Mouse (Mus musculus): Measurements from ENCODE around the gene Pdcd4. TPM values are rescaled to one million over a fixed set of nuclear protein-coding genes. Genes with fewer than 3 reads are reported as not detected.

Gene Pdcd4
- polyA plus RNA-seq, 1 experiment from 2014 or later: 62.0 TPM

DNA sequence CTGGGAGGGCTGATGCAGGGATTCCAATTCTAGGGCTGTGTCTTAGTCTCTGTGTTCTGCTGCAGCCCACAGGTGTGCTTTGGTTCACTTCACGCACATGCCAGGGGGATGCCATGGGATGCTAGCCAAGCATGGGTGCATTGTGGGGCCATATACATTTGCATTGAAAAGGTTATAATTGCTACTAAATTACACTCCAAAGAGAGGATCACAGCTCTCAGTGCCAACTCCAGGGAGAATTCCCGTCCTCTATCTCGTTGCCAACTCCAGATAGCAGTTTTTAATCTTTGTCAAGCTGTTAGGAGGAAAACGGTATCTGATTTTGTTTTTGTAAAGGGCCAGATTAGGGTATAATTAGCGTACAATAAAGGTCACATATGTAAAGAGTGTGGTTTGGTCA lies 36.2 kb upstream of the Pdcd4 start:
- Histone ChIP-seq H3K9me3 (ENCODE audit: control insufficient read depth, low read length) (no peaks in the 10 kb centered on the region), H3K4me3 (ENCODE audit: low read depth, low read length) (no peak overlapping the region), H3K9ac (ENCODE audit: low read length) (no peak overlapping the region), H3K36me3 (ENCODE audit: control insufficient read depth, insufficient read depth, low read length) (no peaks in the 10 kb centered on the region), H3K4me1 (ENCODE audit: control insufficient read depth, insufficient read depth, low read length) (peaks cover 7% of the 10 kb centered on the region), H3K4me2 (ENCODE audit: low read depth) (no peak overlapping the region), H3K27me3 (ENCODE audit: control insufficient read depth, insufficient read depth, low read length) (no peaks in the 10 kb centered on the region), H3K27ac (ENCODE audit: low read depth, low read length) (no peak overlapping the region)
- WGBS: 80% methylated on average over 5 of the region's 5 CpGs
- DNase-seq (ENCODE audit: low spot score) (no peak), ATAC-seq (ENCODE audit: insufficient read depth, low FRiP score, low TSS enrichment) (no peak)

DNA sequence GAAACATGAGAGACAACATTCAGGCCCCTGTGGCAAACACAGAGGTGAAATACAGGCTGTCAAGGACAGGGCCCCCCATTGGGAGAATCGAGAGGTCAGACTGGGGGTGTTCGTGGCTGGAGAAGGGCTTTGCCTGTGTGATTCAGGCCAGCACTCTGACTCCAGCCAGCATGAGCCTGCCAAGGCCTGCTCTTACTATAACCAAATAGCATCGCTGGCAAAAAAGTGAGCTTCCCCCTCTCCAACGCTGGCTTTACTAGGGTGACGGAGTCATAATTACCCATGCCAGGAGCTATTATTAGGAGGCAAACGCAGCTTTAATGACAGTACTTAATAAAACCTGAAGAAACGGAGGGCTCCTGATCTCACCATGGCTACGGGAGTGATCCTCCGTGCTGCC lies 35.2 kb upstream of the Pdcd4 start:
- H3K9me3 ChIP-seq (ENCODE audit: control insufficient read depth, low read length): no peaks in the 10 kb centered on the region
- no peaks in the 10 kb centered on the region for H3K36me3 ChIP-seq (ENCODE audit: control insufficient read depth, insufficient read depth, low read length)
- no peak overlapping the region for H3K4me2 ChIP-seq (ENCODE audit: low read depth)
- 67% methylated on average over 9 of the region's 9 CpGs for WGBS
- DNase-seq (ENCODE audit: low spot score): no peak
- ATAC-seq (ENCODE audit: insufficient read depth, low FRiP score, low TSS enrichment): no peak
- no peak overlapping the region for H3K9ac ChIP-seq (ENCODE audit: low read length)
- H3K27ac ChIP-seq (ENCODE audit: low read depth, low read length): no peak overlapping the region
- no peak overlapping the region for H3K4me3 ChIP-seq (ENCODE audit: low read depth, low read length)
- no peaks in the 10 kb centered on the region for H3K27me3 ChIP-seq (ENCODE audit: control insufficient read depth, insufficient read depth, low read length)
- peaks cover 7% of the 10 kb centered on the region for H3K4me1 ChIP-seq (ENCODE audit: control insufficient read depth, insufficient read depth, low read length)

DNA sequence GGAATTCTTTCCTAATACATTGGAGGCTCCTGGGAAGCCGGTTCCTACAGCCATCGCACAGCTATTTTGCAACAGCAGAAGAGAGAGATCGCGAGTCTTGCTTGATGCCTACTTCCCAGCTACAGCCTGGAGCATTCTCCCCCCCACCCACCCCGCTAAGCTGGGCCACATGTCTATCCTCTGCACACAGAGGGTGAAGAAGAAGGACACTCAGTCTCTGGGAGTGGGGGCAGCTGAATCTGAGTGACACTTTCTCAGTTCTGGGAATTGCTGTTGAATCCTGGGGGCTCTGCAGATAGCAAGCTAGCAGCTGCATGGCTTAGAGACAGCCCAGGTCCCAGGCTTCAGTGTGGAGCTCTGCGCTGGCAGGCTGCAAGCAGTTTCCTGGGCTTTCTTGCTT lies 34.1 kb upstream of the Pdcd4 start:
- H3K9me3 ChIP-seq (ENCODE audit: control insufficient read depth, low read length): no peaks in the 10 kb centered on the region
- peaks cover 2% of the 10 kb centered on the region; the same call in 1 of the 2 replicates for H3K4me1 ChIP-seq (ENCODE audit: control insufficient read depth, insufficient read depth, low read length)
- ATAC-seq (ENCODE audit: insufficient read depth, low FRiP score, low TSS enrichment) (no peak), DNase-seq (ENCODE audit: low spot score) (no peak)
- no peak overlapping the region for H3K27ac ChIP-seq (ENCODE audit: low read depth, low read length)
- H3K4me2 ChIP-seq (ENCODE audit: low read depth): no peak overlapping the region
- H3K9ac ChIP-seq (ENCODE audit: low read length): no peak overlapping the region
- 89% methylated on average over 6 of the region's 6 CpGs for WGBS
- H3K36me3 ChIP-seq (ENCODE audit: control insufficient read depth, insufficient read depth, low read length): no peaks in the 10 kb centered on the region
- H3K4me3 ChIP-seq (ENCODE audit: low read depth, low read length): no peak overlapping the region
- H3K27me3 ChIP-seq (ENCODE audit: control insufficient read depth, insufficient read depth, low read length): no peaks in the 10 kb centered on the region

DNA sequence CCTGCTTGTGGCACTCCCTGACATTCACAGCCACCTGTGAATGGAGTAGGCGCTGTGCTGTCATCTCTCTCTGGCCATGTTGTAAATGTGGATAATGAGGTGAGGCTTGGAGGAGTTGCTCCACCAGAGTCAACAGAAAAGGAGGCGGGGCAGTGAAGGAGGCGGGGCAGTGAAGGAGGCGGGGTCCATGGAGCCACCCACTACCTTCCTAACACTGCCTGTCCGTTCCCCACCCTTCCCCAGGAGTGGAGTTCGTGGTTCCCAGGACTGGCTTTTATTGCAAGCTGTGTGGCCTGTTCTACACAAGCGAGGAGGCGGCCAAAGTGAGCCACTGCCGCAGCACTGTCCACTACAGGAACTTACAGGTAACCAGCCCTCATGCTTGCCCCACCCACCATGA lies 32.9 kb upstream of the Pdcd4 start:
- no peaks in the 10 kb centered on the region for H3K36me3 ChIP-seq (ENCODE audit: control insufficient read depth, insufficient read depth, low read length)
- no peaks in the 10 kb centered on the region for H3K4me1 ChIP-seq (ENCODE audit: control insufficient read depth, insufficient read depth, low read length)
- no peak overlapping the region for H3K4me2 ChIP-seq (ENCODE audit: low read depth)
- DNase-seq (ENCODE audit: low spot score) (no peak), ATAC-seq (ENCODE audit: insufficient read depth, low FRiP score, low TSS enrichment) (no peak)
- H3K27me3 ChIP-seq (ENCODE audit: control insufficient read depth, insufficient read depth, low read length): no peaks in the 10 kb centered on the region
- H3K9ac ChIP-seq (ENCODE audit: low read length): no peak overlapping the region
- H3K9me3 ChIP-seq (ENCODE audit: control insufficient read depth, low read length): no peaks in the 10 kb centered on the region
- 18% methylated on average over 9 of the region's 9 CpGs for WGBS
- no peak overlapping the region for H3K4me3 ChIP-seq (ENCODE audit: low read depth, low read length)
- no peak overlapping the region for H3K27ac ChIP-seq (ENCODE audit: low read depth, low read length)

DNA sequence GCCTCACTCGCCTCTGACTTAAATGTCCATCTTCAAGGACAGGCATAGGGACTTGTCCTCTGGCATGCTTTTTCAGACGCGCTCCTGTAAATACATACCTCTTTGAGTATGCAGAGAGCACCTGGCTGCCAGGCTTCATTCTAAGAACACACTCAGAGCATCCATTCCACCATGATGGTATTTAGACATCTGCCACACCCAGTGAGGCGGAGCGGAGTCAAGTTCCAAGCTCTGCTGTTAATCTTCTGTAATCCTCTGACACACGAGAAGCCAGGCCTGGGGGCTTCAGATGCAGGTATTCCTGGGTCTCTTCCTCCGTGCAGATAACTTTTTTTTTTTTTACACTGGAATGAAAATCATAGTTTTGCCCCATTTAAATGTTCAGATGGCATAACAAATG lies 32.4 kb upstream of the Pdcd4 start:
- no peaks in the 10 kb centered on the region for H3K27me3 ChIP-seq (ENCODE audit: control insufficient read depth, insufficient read depth, low read length)
- no peak for DNase-seq (ENCODE audit: low spot score)
- H3K4me2 ChIP-seq (ENCODE audit: low read depth): no peak overlapping the region
- H3K9me3 ChIP-seq (ENCODE audit: control insufficient read depth, low read length): no peaks in the 10 kb centered on the region
- no peak overlapping the region for H3K9ac ChIP-seq (ENCODE audit: low read length)
- WGBS: 66% methylated on average over 7 of the region's 7 CpGs
- H3K27ac ChIP-seq (ENCODE audit: low read depth, low read length): no peak overlapping the region
- no peaks in the 10 kb centered on the region for H3K36me3 ChIP-seq (ENCODE audit: control insufficient read depth, insufficient read depth, low read length)
- no peak for ATAC-seq (ENCODE audit: insufficient read depth, low FRiP score, low TSS enrichment)
- no peak overlapping the region for H3K4me3 ChIP-seq (ENCODE audit: low read depth, low read length)
- no peaks in the 10 kb centered on the region for H3K4me1 ChIP-seq (ENCODE audit: control insufficient read depth, insufficient read depth, low read length)

GRCm38 (mm10) chr19:53861346-53861745 lies 30.7 kb upstream of the Pdcd4 start:
- ATAC-seq (ENCODE audit: insufficient read depth, low FRiP score, low TSS enrichment) (no peak), DNase-seq (ENCODE audit: low spot score) (no peak)
- no peaks in the 10 kb centered on the region for H3K27me3 ChIP-seq (ENCODE audit: control insufficient read depth, insufficient read depth, low read length)

GRCm38 (mm10) chr19:53862573-53863246 lies 29.3 kb upstream of the Pdcd4 start:
- no peaks in the 10 kb centered on the region for H3K36me3 ChIP-seq (ENCODE audit: control insufficient read depth, insufficient read depth, low read length)
- WGBS: 80% methylated on average over 8 of the region's 8 CpGs
- H3K9me3 ChIP-seq (ENCODE audit: control insufficient read depth, low read length): no peaks in the 10 kb centered on the region
- no peak overlapping the region for H3K4me3 ChIP-seq (ENCODE audit: low read depth, low read length)
- no peak overlapping the region for H3K9ac ChIP-seq (ENCODE audit: low read length)
- no peaks in the 10 kb centered on the region for H3K4me1 ChIP-seq (ENCODE audit: control insufficient read depth, insufficient read depth, low read length)
- DNase-seq (ENCODE audit: low spot score): no peak
- no peak overlapping the region for H3K27ac ChIP-seq (ENCODE audit: low read depth, low read length)
- no peak overlapping the region for H3K4me2 ChIP-seq (ENCODE audit: low read depth)
- H3K27me3 ChIP-seq (ENCODE audit: control insufficient read depth, insufficient read depth, low read length): no peaks in the 10 kb centered on the region
- no peak for ATAC-seq (ENCODE audit: insufficient read depth, low FRiP score, low TSS enrichment)

More at GRCm38 (mm10) chr19:53861346-53861745, 30.7 kb upstream of the Pdcd4 start:
- Histone ChIP-seq H3K36me3 (ENCODE audit: control insufficient read depth, insufficient read depth, low read length) (no peaks in the 10 kb centered on the region), H3K4me1 (ENCODE audit: control insufficient read depth, insufficient read depth, low read length) (no peaks in the 10 kb centered on the region), H3K9me3 (ENCODE audit: control insufficient read depth, low read length) (no peaks in the 10 kb centered on the region), H3K9ac (ENCODE audit: low read length) (no peak overlapping the region), H3K4me2 (ENCODE audit: low read depth) (no peak overlapping the region), H3K4me3 (ENCODE audit: low read depth, low read length) (no peak overlapping the region), H3K27ac (ENCODE audit: low read depth, low read length) (no peak overlapping the region)
- WGBS: 80% methylated on average over 7 of the region's 7 CpGs

- ATAC-seq (ENCODE audit: insufficient read depth, low FRiP score, low TSS enrichment): no peak
- Histone ChIP-seq H3K36me3 (ENCODE audit: control insufficient read depth, insufficient read depth, low read length) (no peaks in the 10 kb centered on the region), H3K4me3 (ENCODE audit: low read depth, low read length) (no peak overlapping the region), H3K4me2 (ENCODE audit: low read depth) (no peak overlapping the region), H3K27me3 (ENCODE audit: control insufficient read depth, insufficient read depth, low read length) (no peaks in the 10 kb centered on the region), H3K4me1 (ENCODE audit: control insufficient read depth, insufficient read depth, low read length) (no peaks in the 10 kb centered on the region), H3K9me3 (ENCODE audit: control insufficient read depth, low read length) (no peaks in the 10 kb centered on the region), H3K9ac (ENCODE audit: low read length) (no peak overlapping the region), H3K27ac (ENCODE audit: low read depth, low read length) (no peak overlapping the region)
- no peak for DNase-seq (ENCODE audit: low spot score)
Observed at GRCm38 (mm10) chr19:53867238-53867637, 24.8 kb upstream of the Pdcd4 start.

- Histone ChIP-seq H3K9ac (ENCODE audit: low read length) (no peak overlapping the region), H3K36me3 (ENCODE audit: control insufficient read depth, insufficient read depth, low read length) (no peaks in the 10 kb centered on the region), H3K4me2 (ENCODE audit: low read depth) (no peak overlapping the region), H3K27me3 (ENCODE audit: control insufficient read depth, insufficient read depth, low read length) (no peaks in the 10 kb centered on the region), H3K9me3 (ENCODE audit: control insufficient read depth, low read length) (no peaks in the 10 kb centered on the region), H3K27ac (ENCODE audit: low read depth, low read length) (no peak overlapping the region), H3K4me1 (ENCODE audit: control insufficient read depth, insufficient read depth, low read length) (no peaks in the 10 kb centered on the region), H3K4me3 (ENCODE audit: low read depth, low read length) (no peak overlapping the region)
- DNase-seq (ENCODE audit: low spot score) (no peak), ATAC-seq (ENCODE audit: insufficient read depth, low FRiP score, low TSS enrichment) (no peak)
- 80% methylated on average over 6 of the region's 6 CpGs for WGBS
Observed at GRCm38 (mm10) chr19:53868125-53868524, 23.9 kb upstream of the Pdcd4 start.
